Mouse (Mus musculus) lung, postnatal 25 days (tissue): Measurements from ENCODE around the gene Slc22a17.

Source experiments
- DNase-seq: peaks from one replicate; pipeline ENCODE4 v3.0.0; 2022; ENCODE audit warnings: low spot score

Gene Slc22a17

DNA sequence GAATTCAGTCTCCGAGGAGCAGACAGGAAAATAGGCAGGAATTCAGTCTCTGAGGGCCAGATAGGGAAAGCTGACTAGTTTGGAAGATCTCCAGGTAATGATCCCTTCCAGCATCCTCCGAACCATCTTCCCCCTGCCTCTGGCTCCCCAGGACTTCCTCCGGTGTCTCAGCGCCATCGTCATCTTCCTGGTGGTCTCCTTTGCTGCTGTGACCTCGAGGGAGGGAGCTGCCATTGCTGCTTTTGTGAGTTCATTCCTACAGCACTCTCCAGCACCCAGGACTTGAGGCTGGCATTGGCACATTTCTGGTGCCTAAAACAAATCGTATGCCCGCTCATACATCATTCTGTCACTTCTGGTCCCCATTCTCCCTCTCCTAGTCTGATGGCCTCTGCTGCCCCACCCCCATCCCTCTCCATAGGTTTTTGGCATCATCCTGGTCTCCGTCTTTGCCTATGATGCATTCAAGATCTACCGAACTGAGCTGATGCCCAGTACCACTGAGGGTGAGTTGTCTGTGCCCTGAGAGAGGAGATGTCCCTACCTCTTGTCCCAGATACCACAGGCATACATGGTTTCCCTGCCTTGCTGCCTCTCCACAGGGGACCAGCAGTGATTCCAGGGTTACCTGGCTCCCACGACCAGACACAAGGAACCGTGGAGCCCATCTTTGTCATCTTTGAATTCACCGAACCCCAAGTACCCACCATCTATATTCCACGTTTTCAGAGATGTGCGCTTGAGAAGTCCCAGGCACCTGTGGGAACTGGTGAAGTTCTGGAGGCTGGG, 25.7 kb upstream of the Slc22a17 start:
- no peak for DNase-seq

GRCm38 (mm10) chr14:54937361-54938182, 24.6 kb upstream of the Slc22a17 start:
- DNase-seq: no peak

DNA sequence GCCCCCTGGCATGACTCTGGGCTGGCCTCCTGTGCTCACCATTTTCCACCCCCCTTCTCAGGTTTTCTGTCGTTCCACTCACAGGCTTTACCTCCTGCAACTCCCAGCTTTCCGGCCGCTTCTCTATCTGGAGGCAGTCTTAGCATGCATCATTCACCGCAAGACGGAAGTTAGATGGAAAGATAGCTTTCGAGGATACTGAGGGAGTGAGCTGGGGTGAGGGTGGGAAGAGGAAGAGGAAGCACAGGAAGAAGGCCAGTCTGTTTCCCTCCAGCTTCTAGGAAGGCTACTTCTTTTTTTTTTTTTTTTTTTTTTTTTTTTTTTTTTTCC, 23.9 kb upstream of the Slc22a17 start:
- DNase-seq: no peak

GRCm38 (mm10) chr14:54935904-54936830, 23.2 kb upstream of the Slc22a17 start, which contains the start of gene Cmtm5:
Gene Cmtm5, plus strand, starts transcription at chr14:54936261.
- DNase-seq: no peak

DNA sequence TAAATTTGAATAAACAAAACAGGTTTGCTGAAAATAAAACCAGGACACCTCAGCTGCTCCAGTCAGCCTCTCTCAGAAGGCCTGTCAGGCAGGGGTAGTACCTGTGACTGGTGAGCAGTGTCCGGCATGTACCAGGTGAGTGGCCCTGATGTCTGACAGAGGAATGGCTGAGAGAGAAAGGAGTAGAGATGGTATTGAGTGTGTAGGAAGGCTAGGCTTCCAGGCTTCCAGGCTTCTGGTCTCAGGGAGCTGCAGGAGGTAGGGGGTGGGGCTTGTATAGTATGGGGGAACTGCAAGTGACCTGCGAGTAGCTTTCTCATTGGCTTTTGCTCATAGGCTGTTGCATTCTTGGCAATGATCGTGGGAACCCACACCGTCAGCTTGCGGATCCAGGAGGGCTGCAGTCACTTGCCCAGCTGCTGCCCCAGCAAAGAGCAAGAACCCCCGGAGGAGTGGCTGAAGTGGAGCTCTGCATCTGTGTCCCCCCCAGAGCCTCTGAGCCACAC, 19.8 kb upstream of the Slc22a17 start, which contains the start of gene Il25:
Il25 (plus strand) TSS at position 51 of the 506 bp plus-strand sequence.
- no peak for DNase-seq

DNA sequence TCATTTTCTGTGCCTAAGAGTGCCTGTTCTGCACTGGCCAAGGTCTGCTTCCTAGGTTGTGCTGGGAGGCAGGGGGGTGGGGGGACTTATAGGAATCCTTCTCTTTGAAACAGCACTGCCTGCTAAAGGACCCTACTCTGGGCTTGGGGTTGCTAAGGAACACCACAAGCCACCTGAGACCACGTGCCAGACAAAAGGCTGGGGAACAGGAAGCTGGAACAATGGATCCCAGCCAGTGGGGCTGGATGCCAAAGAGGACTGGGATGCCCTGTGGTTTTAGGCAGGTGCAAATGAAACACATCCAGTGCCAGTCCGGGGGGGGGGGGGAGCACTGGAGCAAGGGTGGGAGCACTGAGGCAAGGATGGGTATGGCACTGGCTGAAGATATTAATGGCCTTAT, 17.5 kb upstream of the Slc22a17 start:
- peak; percentile 23 for DNase-seq

DNA sequence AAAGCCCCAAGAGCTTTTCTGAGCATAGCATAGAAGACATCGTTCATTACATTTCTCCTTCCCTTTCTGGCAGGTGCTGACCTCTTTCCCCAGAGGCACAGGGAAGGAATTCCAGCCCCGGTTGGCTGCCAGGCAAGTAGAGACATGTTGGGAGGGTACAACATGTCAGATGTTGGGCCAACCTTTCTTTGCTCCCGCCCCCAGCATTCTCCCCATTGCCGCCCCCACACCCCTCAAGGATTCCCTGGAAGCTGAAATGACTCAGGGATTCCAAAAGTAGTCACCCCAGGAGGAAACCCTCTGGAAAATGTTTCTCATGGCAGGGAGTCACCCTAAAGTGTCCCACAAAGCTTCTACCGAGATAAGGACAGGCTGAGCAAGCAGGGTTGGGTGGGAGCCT, 16.9 kb upstream of the Slc22a17 start:
- no peak for DNase-seq

- DNase-seq: no peak
These were observed 14.4 kb upstream of the Slc22a17 start for GRCm38 (mm10) chr14:54927296-54927695.

DNA sequence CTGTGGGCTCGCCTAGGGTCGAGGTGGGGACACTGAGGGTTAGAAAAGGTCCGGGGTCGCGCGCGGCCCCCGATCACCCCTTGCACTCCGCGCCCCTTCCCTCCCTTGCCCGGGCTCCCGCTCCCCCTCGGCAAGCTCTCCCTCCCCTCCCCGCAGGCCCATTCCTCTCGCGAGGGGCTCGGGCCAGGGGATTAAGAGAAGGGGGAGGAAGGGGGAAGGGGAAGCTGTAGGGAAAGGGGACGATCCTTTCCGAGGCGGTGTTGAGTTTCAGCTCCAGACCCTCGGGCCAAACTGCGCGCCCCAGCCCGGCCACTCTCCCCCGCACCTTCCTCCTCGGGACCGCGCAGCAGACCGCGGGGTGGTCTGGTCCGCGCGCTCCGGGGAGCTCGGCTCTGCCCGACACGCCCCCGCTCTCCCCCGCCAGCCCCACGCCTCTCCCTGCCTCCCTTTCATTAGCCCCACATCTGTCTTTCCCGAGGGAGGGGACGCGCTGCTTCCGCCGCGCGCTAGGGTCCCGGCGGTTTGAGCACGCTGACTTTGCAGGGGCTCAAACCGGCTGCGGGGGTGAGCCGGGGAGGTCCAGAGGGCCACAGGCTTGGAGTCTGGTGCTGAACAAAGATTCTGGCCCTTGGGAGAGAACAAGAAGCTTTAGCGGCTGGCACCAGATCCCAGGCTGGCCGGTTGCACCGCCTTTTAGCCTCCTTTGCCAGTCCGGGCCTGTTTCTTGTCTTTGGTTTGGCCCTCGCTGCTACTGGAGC, 13.6 kb upstream of the Slc22a17 start:
- DNase-seq: peak; percentile 21

DNA sequence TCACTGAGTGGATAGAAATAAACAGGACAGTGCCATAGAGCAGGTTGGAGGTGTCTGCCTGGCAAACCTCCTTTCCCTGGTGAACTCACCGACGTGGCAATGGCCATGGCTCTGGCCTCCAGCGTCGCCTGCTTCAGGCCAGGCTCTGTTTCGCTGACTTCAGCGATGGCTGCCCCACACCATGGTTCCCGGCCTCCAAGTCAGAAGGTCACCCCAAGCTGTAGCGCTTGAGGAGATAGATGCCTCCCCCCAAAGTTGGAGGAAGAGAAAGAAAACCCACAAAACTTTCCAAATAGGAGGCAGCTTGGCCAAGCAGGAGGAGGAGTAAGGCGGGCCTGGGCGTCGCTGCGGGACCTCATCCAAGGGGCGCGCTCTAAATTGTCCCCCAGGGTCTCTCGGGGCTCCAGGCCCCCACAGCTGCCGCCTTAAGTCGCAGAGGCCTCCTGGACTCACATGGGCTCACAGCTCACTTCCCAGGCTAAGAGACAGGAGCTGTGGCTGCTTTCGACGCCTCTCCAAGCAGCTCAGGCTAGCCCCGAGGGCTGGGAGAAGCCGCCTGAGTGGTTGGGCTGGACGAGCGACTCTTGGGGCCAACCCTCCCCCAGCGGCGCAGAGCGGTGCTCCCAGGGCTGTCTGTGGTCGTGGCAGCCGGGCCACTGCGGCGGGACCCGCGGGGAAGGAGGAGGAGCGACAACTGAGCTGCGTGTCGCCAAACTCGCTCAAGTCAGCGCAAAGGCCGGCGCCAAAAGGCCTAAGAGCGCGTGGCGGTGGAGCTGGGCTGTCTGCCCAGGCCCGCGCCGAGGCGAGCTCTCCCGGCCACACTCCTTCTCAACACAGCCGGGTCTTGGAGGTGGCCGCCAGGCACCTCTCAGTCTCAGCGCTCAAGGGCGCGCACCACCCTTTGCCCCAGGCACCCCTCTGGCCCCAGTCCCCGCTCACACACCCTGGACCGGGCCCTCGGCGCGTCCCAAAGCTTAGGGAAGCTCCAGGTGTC, 12.7 kb upstream of the Slc22a17 start, which contains the start of gene Efs:
Efs (minus strand) TSS at position 778 of the 994 bp plus-strand sequence.
- peak; percentile 24 for DNase-seq

- peak; percentile 26 for DNase-seq
These were observed 11.9 kb upstream of the Slc22a17 start for GRCm38 (mm10) chr14:54924641-54925348.

GRCm38 (mm10) chr14:54920076-54920685, 7.2 kb upstream of the Slc22a17 start:
- no peak for DNase-seq

GRCm38 (mm10) chr14:54913343-54913742, 411 bp upstream of the Slc22a17 start:
- no peak for DNase-seq

DNA sequence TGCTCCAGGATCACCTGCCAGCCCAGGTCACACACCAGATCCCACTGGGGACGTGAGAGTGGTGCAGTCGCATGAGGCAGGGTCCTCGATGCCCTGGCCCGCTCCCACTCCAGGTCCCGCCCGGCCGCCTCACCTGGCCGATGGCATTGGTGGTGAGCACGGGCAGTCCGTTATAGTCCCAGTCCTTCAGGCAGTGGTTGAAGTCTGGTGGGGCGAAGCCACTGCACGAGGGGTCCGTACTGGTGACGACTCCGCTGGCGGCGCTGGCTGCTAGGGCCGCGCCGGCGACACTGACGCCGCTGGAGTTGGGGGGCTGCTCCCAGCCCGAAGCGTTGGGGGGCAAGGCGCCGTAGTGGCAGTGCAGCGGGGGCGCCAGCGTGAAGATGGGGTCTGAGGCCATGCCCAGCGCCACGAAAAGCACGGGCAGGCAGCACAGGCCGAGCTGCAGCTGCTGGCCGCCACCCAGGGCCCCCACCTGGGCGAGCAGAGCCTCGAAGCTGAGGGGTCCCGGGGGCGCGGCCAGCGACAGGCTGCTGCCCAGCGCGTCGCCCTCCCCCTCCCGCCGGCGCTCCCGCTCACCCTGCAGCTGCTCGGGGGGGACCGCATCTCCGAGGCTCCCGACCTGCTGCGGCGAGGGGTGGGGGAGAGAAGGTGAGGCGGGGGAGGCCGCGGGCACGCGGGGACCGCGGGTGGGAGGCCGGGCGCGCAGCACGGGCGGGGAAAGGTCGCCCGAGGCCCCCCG, 652 bp downstream of the Slc22a17 start:
- no peak for DNase-seq

GRCm38 (mm10) chr14:54908682-54909081, 4.2 kb downstream of the Slc22a17 start:
- DNase-seq: peak; percentile 18

GRCm38 (mm10) chr14:54903641-54904040, 9.3 kb downstream of the Slc22a17 start:
- no peak for DNase-seq

DNA sequence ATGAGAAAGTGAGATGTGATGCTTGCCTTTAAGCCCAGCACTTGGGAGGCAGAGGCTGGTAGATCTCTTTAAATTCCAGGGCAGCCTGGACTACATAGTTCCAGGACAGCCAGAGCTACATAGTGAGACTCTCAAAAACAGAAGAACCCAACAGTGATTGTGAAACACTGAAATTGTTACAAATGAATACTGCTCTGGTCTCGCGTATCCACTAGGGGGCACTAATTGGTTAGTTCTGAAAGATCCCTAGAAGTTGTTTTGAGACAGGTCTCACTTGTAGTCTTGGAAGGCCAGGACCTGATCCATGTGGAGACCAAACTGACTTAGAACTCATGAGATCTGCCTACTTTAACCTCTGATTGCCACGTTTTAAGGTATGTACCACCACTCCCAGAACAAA, 12.5 kb downstream of the Slc22a17 start:
- peak; percentile 88 for DNase-seq

GRCm38 (mm10) chr14:54897445-54897844, 15.5 kb downstream of the Slc22a17 start:
- DNase-seq: no peak
